Mouse (Mus musculus) gastrocnemius, postnatal 10 days (tissue): ENCODE data around the gene Sod1. TPM values are rescaled to one million over a fixed set of nuclear protein-coding genes. Genes with fewer than 3 reads are reported as not detected.

ENCODE experiments used
- DNase-seq: peaks from one replicate; pipeline ENCODE4 v3.0.0; 2021; ENCODE audit warnings: mixed read lengths
- total RNA-seq, 2 experiments: library from RNA; stranded (reverse); gene quantifications; 2 replicates each; pipeline ENCODE4 v1.2.3; 2021

Sod1 gene
- total RNA-seq, 2 experiments from 2014 or later = 299 to 300 TPM

DNA sequence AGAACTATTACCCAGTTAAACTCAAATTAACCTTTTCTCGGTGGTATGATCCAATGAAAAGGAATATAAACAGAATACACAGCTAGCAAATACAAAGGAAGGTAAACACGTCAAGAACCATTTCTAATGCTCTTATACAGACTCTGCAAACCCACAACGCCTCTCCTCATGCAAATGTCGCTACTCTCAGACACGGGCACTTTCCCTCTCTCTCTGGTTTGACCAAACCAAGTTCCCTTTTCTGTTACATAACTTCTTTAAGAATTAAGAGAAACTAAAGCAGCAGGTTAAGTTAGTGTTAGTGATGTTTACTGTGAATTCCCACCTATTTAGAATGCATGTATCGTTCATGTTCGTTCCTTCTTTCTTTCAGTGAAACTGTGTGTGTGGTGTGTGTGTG, 38.4 kb downstream of the Sod1 start:
- DNase-seq = no peak

DNA sequence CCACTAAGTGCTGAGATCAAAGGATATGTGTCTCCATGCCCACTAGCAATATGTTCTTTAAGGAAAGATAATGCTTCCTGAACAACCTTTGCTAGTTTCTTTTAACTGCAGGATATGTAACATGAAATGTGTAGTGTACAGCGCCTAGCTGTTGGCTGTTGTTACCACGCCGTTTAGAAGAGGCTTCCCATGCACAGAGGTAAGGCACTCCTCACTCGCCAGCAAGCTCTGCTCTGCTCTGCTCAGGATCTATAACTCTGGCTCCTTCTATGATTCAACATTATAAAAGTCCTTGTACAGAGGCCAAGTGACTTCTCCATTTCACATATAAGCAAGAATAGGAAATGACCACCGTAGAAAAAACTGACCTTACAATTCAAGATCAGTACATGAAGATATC, 39.1 kb downstream of the Sod1 start:
- no peak for DNase-seq

DNA sequence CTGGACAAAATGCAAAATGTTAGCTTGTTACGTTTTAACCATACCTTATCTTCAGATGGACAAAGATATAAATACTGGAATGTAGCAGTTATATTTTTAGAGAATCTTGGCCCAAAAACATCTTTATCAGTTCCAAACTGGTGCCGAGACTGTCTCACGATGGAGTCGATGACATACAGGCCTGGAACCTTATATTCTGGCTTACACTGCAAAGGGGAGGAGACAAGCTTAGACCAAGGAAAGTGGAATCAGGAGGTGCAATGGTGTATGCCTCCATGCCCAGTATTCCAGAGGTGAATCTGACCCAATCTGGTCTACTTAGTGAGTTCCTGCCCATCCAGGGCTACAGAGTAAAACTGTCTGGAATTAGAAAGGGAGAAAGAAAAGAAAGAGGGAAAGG, 39.5 kb downstream of the Sod1 start:
- DNase-seq = no peak

GRCm38 (mm10) chr16:90261791-90262190, 41.2 kb downstream of the Sod1 start:
- no peak for DNase-seq

- DNase-seq = no peak
Observed at GRCm38 (mm10) chr16:90264021-90264420, 43.5 kb downstream of the Sod1 start.

- DNase-seq = no peak
Observed at GRCm38 (mm10) chr16:90265106-90265505, 44.6 kb downstream of the Sod1 start.

GRCm38 (mm10) chr16:90266581-90266980, 46.0 kb downstream of the Sod1 start:
- DNase-seq = no peak

DNA sequence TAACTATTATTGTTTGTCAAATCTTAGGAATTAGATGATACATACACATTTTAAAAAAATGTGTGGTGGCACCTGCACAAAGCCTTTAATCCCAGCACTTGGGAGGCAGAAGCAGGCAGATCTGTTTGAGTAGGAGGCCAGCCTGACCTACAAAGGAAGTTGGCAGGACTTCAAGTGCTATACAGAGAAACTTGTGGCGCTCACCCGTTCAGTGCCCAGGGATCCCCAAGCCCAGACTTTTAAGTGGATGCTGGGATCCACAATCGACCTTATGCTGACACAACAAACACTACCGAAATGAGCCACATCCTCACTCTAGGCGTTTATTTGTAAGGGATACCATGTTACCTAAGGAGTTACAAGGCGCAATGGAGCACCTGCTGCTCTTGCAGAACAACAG, 55.0 kb downstream of the Sod1 start:
- DNase-seq = no peak

Other genes starting within 250 kb of the Sod1 start
- 10 to 100 TPM in 1 of 2 experiments, 1 to 10 TPM in 1; 9.7 to 11.0 TPM for gene Tiam1, start 77.0 kb upstream of the Sod1 start, total RNA-seq
- gene Scaf4, start 63.7 kb downstream of the Sod1 start, total RNA-seq = 10 to 100 TPM; 20.0 to 24.8 TPM
- gene Hunk, start 165.3 kb downstream of the Sod1 start, total RNA-seq = 1 to 10 TPM; 6.0 to 6.1 TPM